Mouse (Mus musculus): ENCODE data around the gene Rcc1. TPM values are rescaled to one million over a fixed set of nuclear protein-coding genes. Genes with fewer than 3 reads are reported as not detected.

Gene Rcc1
- total and polyA plus RNA-seq, 3 experiments = 93.6 to 149 (median 148) TPM

DNA sequence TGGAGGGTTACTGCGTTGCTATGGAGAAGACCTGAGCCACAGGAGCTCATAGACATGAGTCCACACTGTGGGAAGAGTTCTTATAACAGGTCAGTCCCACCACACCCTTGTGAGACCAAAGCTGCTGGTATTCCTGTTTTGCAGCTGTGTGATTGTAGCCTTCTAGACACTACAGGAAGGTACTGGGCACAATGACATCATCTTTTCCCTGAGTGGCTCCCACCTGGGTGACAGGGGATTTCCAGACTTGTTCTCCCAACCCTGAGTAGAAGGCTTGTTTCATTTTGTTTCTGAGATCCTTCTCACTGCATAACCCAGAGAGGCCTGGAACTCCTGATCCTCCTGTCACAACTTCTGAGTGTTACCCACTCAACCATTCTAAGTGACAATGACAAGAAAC lies 53.6 kb downstream of the Rcc1 start:
- no peak for DNase-seq (ENCODE audit: extremely low read depth)
- in situ Hi-C loops (cut with MboI; ENCODE audit: low pct_ligation_motif_present, low pct_unique_long_range_greater_than_20kb, low sequenced_read_pairs) = loop anchor here (5.0 to 25.0 kb wide), 3 partner anchors 37 to 212 kb away; partner anchors contain the start of genes Phactr4 and Sesn2
- H3K4me3 ChIP-seq (replicated peaks in 1 of 3; ENCODE audit: low read depth in 2 of 3, low read length in 2 of 3, poor library complexity in 1 of 3) = no peak overlapping the region
- peaks cover 10 to 26% of the 10 kb centered on the region in 2 experiments for H3K4me1 ChIP-seq (ENCODE audit: control insufficient read depth in 1 of 2, insufficient read depth in 2 of 2)
- peaks cover 0 to 7% of the 10 kb centered on the region in 2 experiments for H3K36me3 ChIP-seq (replicated peaks in 1 of 2; ENCODE audit: control insufficient read depth in 1 of 2, insufficient read depth in 1 of 2, low read length in 1 of 2)
- dilution Hi-C loops (cut with MboI; ENCODE audit: extremely low pct_ligation_motif_present, extremely low pct_unique_long_range_greater_than_20kb, low sequenced_read_pairs) = no loop called here
- H3K9me3 ChIP-seq (replicated peaks; ENCODE audit: low read length) = no peaks in the 10 kb centered on the region
- peak overlapping the region; percentile 63 for H3K27ac ChIP-seq (ENCODE audit: insufficient read depth, low read depth)
- TF ChIP-seq MAZ (IDR thresholded peaks at IDR 0.05; ENCODE audit: low read depth, low read length) (no peak), POLR2AphosphoS2 (IDR thresholded peaks at IDR 0.05; ENCODE audit: low read depth, low read length) (no peak), ZMIZ1 (IDR thresholded peaks at IDR 0.05; ENCODE audit: low read depth, low read length) (no peak), IRF4 (IDR thresholded peaks at IDR 0.05; ENCODE audit: low read depth, low read length) (peak; percentile 23; the same call in 1 of the 2 replicates), KAT2A (IDR thresholded peaks at IDR 0.05; ENCODE audit: insufficient replicate concordance, low read length) (no peak), CHD1 (IDR thresholded peaks at IDR 0.05; ENCODE audit: low read depth, low read length) (no peak), JUN (IDR thresholded peaks at IDR 0.05; ENCODE audit: insufficient read depth, low read depth, low read length) (peak; percentile 93), ZNF384 (IDR thresholded peaks at IDR 0.05; ENCODE audit: low read depth, low read length) (no peak), NRF1 (IDR thresholded peaks at IDR 0.05; ENCODE audit: low read depth, low read length) (no peak), MEF2A (IDR thresholded peaks at IDR 0.05; ENCODE audit: borderline replicate concordance, low read depth, low read length) (peak; percentile 63; the same call in 1 of the 2 replicates), PAX5 (IDR thresholded peaks at IDR 0.05; ENCODE audit: low read length) (no peak), USF2 (conservative IDR thresholded peaks at IDR 0.05; ENCODE audit: low read depth, low read length) (no peak), MYC (IDR thresholded peaks at IDR 0.05; ENCODE audit: low read depth, low read length) (peak; percentile 17; the same call in 1 of the 2 replicates), MXI1 (IDR thresholded peaks at IDR 0.05; ENCODE audit: low read depth, low read length) (no peak), SMC3 (IDR thresholded peaks at IDR 0.05; ENCODE audit: low read depth, low read length) (no peak), HCFC1 (IDR thresholded peaks at IDR 0.05; ENCODE audit: low read depth, low read length) (no peak), ZKSCAN1 (IDR thresholded peaks at IDR 0.05; ENCODE audit: borderline replicate concordance, low read depth, low read length) (no peak), E2F4 (IDR thresholded peaks at IDR 0.05; ENCODE audit: insufficient replicate concordance, low read depth, low read length) (no peak), CHD2 (IDR thresholded peaks at IDR 0.05; ENCODE audit: low read length) (no peak), ETS1 (conservative IDR thresholded peaks at IDR 0.05; ENCODE audit: low read depth, low read length) (peak; percentile 84), RAD21 (IDR thresholded peaks at IDR 0.05; ENCODE audit: low read depth, low read length) (no peak), SIN3A (IDR thresholded peaks at IDR 0.05; ENCODE audit: low read length) (no peak), NELFE (IDR thresholded peaks at IDR 0.05; ENCODE audit: low read depth, low read length) (0 out of 2 replicates have a peak, but pooled peaks have one; percentile 25), USF1 (IDR thresholded peaks at IDR 0.05; ENCODE audit: low read depth, low read length) (no peak), BHLHE40 (IDR thresholded peaks at IDR 0.05; ENCODE audit: low read depth, low read length) (no peak), RCOR1 (conservative IDR thresholded peaks at IDR 0.05; ENCODE audit: low read depth, low read length) (no peak; the same call in 1 of the 2 replicates), MAFK (IDR thresholded peaks at IDR 0.05; ENCODE audit: insufficient replicate concordance, low read length) (no peak), ELF1 (IDR thresholded peaks at IDR 0.05; ENCODE audit: low read depth, low read length) (no peak), UBTF (IDR thresholded peaks at IDR 0.05; ENCODE audit: low read depth, low read length) (no peak), JUND (conservative IDR thresholded peaks at IDR 0.05; ENCODE audit: low read depth, low read length) (peak; percentile 90), GABPA (IDR thresholded peaks at IDR 0.05; ENCODE audit: insufficient replicate concordance, low read depth, low read length) (no peak), ZC3H11A (IDR thresholded peaks at IDR 0.05; ENCODE audit: low read depth, low read length) (no peak), CTCF (conservative IDR thresholded peaks at IDR 0.05 in 1 of 2, IDR thresholded peaks at IDR 0.05 in 1 of 2; ENCODE audit: low read depth in 2 of 2, low read length in 2 of 2) (no peak), TBP (conservative IDR thresholded peaks at IDR 0.05; ENCODE audit: low read depth, low read length) (0 out of 2 replicates have a peak, but pooled peaks have one; percentile 44), POLR2A (IDR thresholded peaks at IDR 0.05; ENCODE audit: low read depth, low read length) (no peak), TCF12 (IDR thresholded peaks at IDR 0.05; ENCODE audit: low read depth, low read length) (peak; percentile 63; the same call in 1 of the 2 replicates), MAX (IDR thresholded peaks at IDR 0.05; ENCODE audit: low read length) (no peak; the same call in 1 of the 2 replicates), EP300 (IDR thresholded peaks at IDR 0.05; ENCODE audit: low read length) (peak; percentile 85)
- H3K79me2 ChIP-seq (replicated peaks; ENCODE audit: control insufficient read depth, extremely low read depth, insufficient read depth, poor library complexity, severe bottlenecking) = no peaks in the 10 kb centered on the region
- no peak overlapping the region for H3K9ac ChIP-seq (ENCODE audit: insufficient read depth, low read depth)
- H3K4me2 ChIP-seq (ENCODE audit: insufficient read depth, low read depth, poor library complexity, severe bottlenecking) = peak overlapping the region; percentile 52; the same call in 1 of the 2 replicates
- no peaks in the 10 kb centered on the region for H3K27me3 ChIP-seq (replicated peaks)

Measured in CH12.LX (cell line).